Mouse (Mus musculus) forebrain, embryonic 12.5 days (tissue): ENCODE measurements at regions not wholly inside any gene's neighbourhood (a gene's known extent, or its start where the extent isn't known, plus 50 kb on each side); places are given as distances from the start of the nearest gene placed in this dataset.

Experiments used
- ATAC-seq: fragments of 200-750 bp; cut with Nextera tagmentation; 2 replicates; pipeline ENCODE4 v1.8.0; 2017; ENCODE audit warnings: moderate TSS enrichment; ENCODE audit not compliant: low FRiP score
- H3K27ac ChIP-seq: fragments of 300-500 bp; sonication (generic); 2 replicates; pipeline ENCODE4 v1.5.1; 2016; ENCODE audit warnings: mild to moderate bottlenecking
- H3K27me3 ChIP-seq: fragments of 300-500 bp; sonication (generic); 2 replicates; pipeline ENCODE4 v1.6.1; 2016; ENCODE audit warnings: mild to moderate bottlenecking
- H3K36me3 ChIP-seq: fragments of 300-500 bp; sonication (generic); replicated peaks from 2 replicates; pipeline ENCODE4 v1.6.1; 2016; ENCODE audit warnings: mild to moderate bottlenecking
- H3K4me1 ChIP-seq: fragments of 300-500 bp; sonication (generic); 2 replicates; pipeline ENCODE4 v1.6.1; 2016
- H3K4me2 ChIP-seq: fragments of 300-500 bp; sonication (generic); 2 replicates; pipeline ENCODE4 v1.6.1; 2016; ENCODE audit warnings: mild to moderate bottlenecking, moderate library complexity
- H3K4me3 ChIP-seq: fragments of 300-500 bp; sonication (generic); replicated peaks from 2 replicates; pipeline ENCODE4 v1.5.1; 2016; ENCODE audit warnings: mild to moderate bottlenecking
- H3K9ac ChIP-seq: fragments of 300-500 bp; sonication (generic); 2 replicates; pipeline ENCODE4 v1.6.1; 2016; ENCODE audit warnings: mild to moderate bottlenecking
- H3K9me3 ChIP-seq: fragments of 300-500 bp; sonication (generic); 2 replicates; pipeline ENCODE4 v1.6.1; 2016
- WGBS: fragments of 180-500 bp; shearing (Covaris S2); methylation state at CpG from one replicate; pipeline ENCODE4 v1.1.7; 2016; 5-methylcytosine and 5-hydroxymethylcytosine counted together

GRCm38 (mm10) chr5:133653431-133653830 is 446.1 kb upstream of the Castor2 start:
- no peak overlapping the region for H3K27ac ChIP-seq
- 90% methylated on average over 1 of the region's 1 CpGs for WGBS
- peaks cover 9% of the 10 kb centered on the region; the same call in 1 of the 2 replicates for H3K27me3 ChIP-seq
- no peaks in the 10 kb centered on the region for H3K4me1 ChIP-seq
- H3K4me2 ChIP-seq: no peak overlapping the region
- no peaks in the 10 kb centered on the region for H3K36me3 ChIP-seq
- H3K9ac ChIP-seq: no peak overlapping the region
- ATAC-seq: no peak
- H3K9me3 ChIP-seq: peaks cover 8% of the 10 kb centered on the region; the same call in 1 of the 2 replicates
- H3K4me3 ChIP-seq: no peak overlapping the region

- Histone ChIP-seq H3K9me3 (peaks cover 13% of the 10 kb centered on the region; the same call in 1 of the 2 replicates), H3K4me2 (no peak overlapping the region), H3K27me3 (peaks cover 6% of the 10 kb centered on the region; the same call in 1 of the 2 replicates), H3K4me1 (no peaks in the 10 kb centered on the region), H3K9ac (no peak overlapping the region), H3K27ac (no peak overlapping the region), H3K4me3 (no peak overlapping the region), H3K36me3 (no peaks in the 10 kb centered on the region)
- 63% methylated on average over 3 of the region's 3 CpGs for WGBS
- no peak for ATAC-seq
These were observed 449.3 kb upstream of the Castor2 start for GRCm38 (mm10) chr5:133650246-133650645.

- no peak overlapping the region for H3K4me3 ChIP-seq
- no peaks in the 10 kb centered on the region for H3K4me1 ChIP-seq
- H3K36me3 ChIP-seq: no peaks in the 10 kb centered on the region
- H3K9me3 ChIP-seq: peaks cover 9% of the 10 kb centered on the region; the same call in 1 of the 2 replicates
- H3K4me2 ChIP-seq: no peak overlapping the region
- peaks cover 3% of the 10 kb centered on the region; the same call in 1 of the 2 replicates for H3K27me3 ChIP-seq
- ATAC-seq: no peak
- 67% methylated on average over 3 of the region's 3 CpGs for WGBS
- no peak overlapping the region for H3K9ac ChIP-seq
- no peak overlapping the region for H3K27ac ChIP-seq
These were observed 453.8 kb upstream of the Castor2 start for GRCm38 (mm10) chr5:133645696-133646195.

GRCm38 (mm10) chr5:133643326-133643725 is 456.2 kb upstream of the Castor2 start:
- Histone ChIP-seq H3K4me3 (no peak overlapping the region), H3K4me2 (no peak overlapping the region), H3K9me3 (0 out of 2 replicates have a peak, but pooled peaks cover 5% of the 10 kb centered on the region), H3K9ac (no peak overlapping the region), H3K27ac (no peak overlapping the region), H3K36me3 (no peaks in the 10 kb centered on the region), H3K27me3 (no peaks in the 10 kb centered on the region), H3K4me1 (no peaks in the 10 kb centered on the region)
- no peak for ATAC-seq
- WGBS: 70% methylated on average over 2 of the region's 2 CpGs

- ATAC-seq: no peak
- H3K27ac ChIP-seq: no peak overlapping the region
- no peak overlapping the region for H3K9ac ChIP-seq
- no peaks in the 10 kb centered on the region; the same call in 1 of the 2 replicates for H3K27me3 ChIP-seq
- H3K4me3 ChIP-seq: no peak overlapping the region
- no peak overlapping the region for H3K4me2 ChIP-seq
- no peaks in the 10 kb centered on the region for H3K36me3 ChIP-seq
- H3K4me1 ChIP-seq: peaks cover 10% of the 10 kb centered on the region
- 35% methylated on average over 5 of the region's 5 CpGs for WGBS
- H3K9me3 ChIP-seq: no peaks in the 10 kb centered on the region
These were observed 465.0 kb upstream of the Castor2 start for GRCm38 (mm10) chr5:133634481-133634880.

- Histone ChIP-seq H3K9me3 (no peaks in the 10 kb centered on the region), H3K9ac (no peak overlapping the region), H3K27me3 (no peaks in the 10 kb centered on the region; the same call in 1 of the 2 replicates), H3K4me2 (no peak overlapping the region), H3K4me3 (no peak overlapping the region), H3K4me1 (peaks cover 10% of the 10 kb centered on the region), H3K36me3 (no peaks in the 10 kb centered on the region), H3K27ac (no peak overlapping the region)
- ATAC-seq: no peak
These were observed 467.7 kb upstream of the Castor2 start for GRCm38 (mm10) chr5:133631812-133632211.

GRCm38 (mm10) chr5:133619347-133619746 is 480.2 kb upstream of the Castor2 start:
- H3K27me3 ChIP-seq: 0 out of 2 replicates have a peak, but pooled peaks cover 3% of the 10 kb centered on the region
- 0 out of 2 replicates have a peak, but pooled peaks cover 3% of the 10 kb centered on the region for H3K9me3 ChIP-seq
- H3K4me2 ChIP-seq: no peak overlapping the region
- H3K27ac ChIP-seq: no peak overlapping the region
- H3K36me3 ChIP-seq: no peaks in the 10 kb centered on the region
- 86% methylated on average over 8 of the region's 8 CpGs for WGBS
- no peak overlapping the region for H3K4me3 ChIP-seq
- no peaks in the 10 kb centered on the region for H3K4me1 ChIP-seq
- H3K9ac ChIP-seq: no peak overlapping the region
- ATAC-seq: no peak

- no peak for ATAC-seq
- no peak overlapping the region for H3K4me2 ChIP-seq
- H3K27me3 ChIP-seq: peaks cover 5% of the 10 kb centered on the region; the same call in 1 of the 2 replicates
- peaks cover 10% of the 10 kb centered on the region; the same call in 1 of the 2 replicates for H3K4me1 ChIP-seq
- H3K4me3 ChIP-seq: no peak overlapping the region
- 58% methylated on average over 8 of the region's 8 CpGs for WGBS
- H3K9ac ChIP-seq: no peak overlapping the region
- no peaks in the 10 kb centered on the region for H3K9me3 ChIP-seq
- H3K27ac ChIP-seq: no peak overlapping the region
- no peaks in the 10 kb centered on the region for H3K36me3 ChIP-seq
These were observed 498.2 kb upstream of the Castor2 start for GRCm38 (mm10) chr5:133601241-133601739.

GRCm38 (mm10) chr5:133600630-133601029 is 498.9 kb upstream of the Castor2 start:
- Histone ChIP-seq H3K4me2 (no peak overlapping the region), H3K27me3 (peaks cover 5% of the 10 kb centered on the region; the same call in 1 of the 2 replicates), H3K4me3 (no peak overlapping the region), H3K9me3 (no peaks in the 10 kb centered on the region), H3K27ac (no peak overlapping the region), H3K36me3 (no peaks in the 10 kb centered on the region), H3K9ac (no peak overlapping the region), H3K4me1 (peaks cover 10% of the 10 kb centered on the region; the same call in 1 of the 2 replicates)
- no peak for ATAC-seq
- 43% methylated on average over 5 of the region's 5 CpGs for WGBS

- no peak for ATAC-seq
- H3K4me2 ChIP-seq: no peak overlapping the region
- peaks cover 10% of the 10 kb centered on the region; the same call in 1 of the 2 replicates for H3K4me1 ChIP-seq
- peaks cover 5% of the 10 kb centered on the region; the same call in 1 of the 2 replicates for H3K27me3 ChIP-seq
- 44% methylated on average over 3 of the region's 3 CpGs for WGBS
- H3K9ac ChIP-seq: no peak overlapping the region
- H3K9me3 ChIP-seq: no peaks in the 10 kb centered on the region
- no peak overlapping the region for H3K4me3 ChIP-seq
- no peaks in the 10 kb centered on the region for H3K36me3 ChIP-seq
- H3K27ac ChIP-seq: no peak overlapping the region
These were observed 501.4 kb upstream of the Castor2 start for GRCm38 (mm10) chr5:133598105-133598504.

- Histone ChIP-seq H3K4me2 (no peak overlapping the region), H3K4me1 (no peaks in the 10 kb centered on the region), H3K9ac (no peak overlapping the region), H3K27ac (no peak overlapping the region), H3K9me3 (no peaks in the 10 kb centered on the region), H3K4me3 (no peak overlapping the region), H3K36me3 (no peaks in the 10 kb centered on the region), H3K27me3 (no peaks in the 10 kb centered on the region)
- ATAC-seq: no peak
These were observed 513.0 kb upstream of the Castor2 start for GRCm38 (mm10) chr5:133586492-133586891.

GRCm38 (mm10) chr5:133585181-133585580 is 514.3 kb upstream of the Castor2 start:
- H3K27ac ChIP-seq: no peak overlapping the region
- WGBS: 42% methylated on average over 3 of the region's 3 CpGs
- H3K9ac ChIP-seq: no peak overlapping the region
- no peaks in the 10 kb centered on the region for H3K27me3 ChIP-seq
- H3K4me2 ChIP-seq: no peak overlapping the region
- no peaks in the 10 kb centered on the region for H3K9me3 ChIP-seq
- H3K36me3 ChIP-seq: no peaks in the 10 kb centered on the region
- ATAC-seq: no peak
- H3K4me1 ChIP-seq: no peaks in the 10 kb centered on the region
- no peak overlapping the region for H3K4me3 ChIP-seq

- no peak overlapping the region for H3K4me3 ChIP-seq
- ATAC-seq: no peak
- H3K9me3 ChIP-seq: no peaks in the 10 kb centered on the region
- H3K9ac ChIP-seq: no peak overlapping the region
- H3K36me3 ChIP-seq: no peaks in the 10 kb centered on the region
- no peak overlapping the region for H3K27ac ChIP-seq
- WGBS: 73% methylated on average over 6 of the region's 6 CpGs
- H3K27me3 ChIP-seq: no peaks in the 10 kb centered on the region
- H3K4me2 ChIP-seq: no peak overlapping the region
- H3K4me1 ChIP-seq: no peaks in the 10 kb centered on the region
These were observed 522.9 kb upstream of the Castor2 start for GRCm38 (mm10) chr5:133576595-133576994.
